Mouse (Mus musculus): Measurements from ENCODE around the gene Kmt2b.

DNA sequence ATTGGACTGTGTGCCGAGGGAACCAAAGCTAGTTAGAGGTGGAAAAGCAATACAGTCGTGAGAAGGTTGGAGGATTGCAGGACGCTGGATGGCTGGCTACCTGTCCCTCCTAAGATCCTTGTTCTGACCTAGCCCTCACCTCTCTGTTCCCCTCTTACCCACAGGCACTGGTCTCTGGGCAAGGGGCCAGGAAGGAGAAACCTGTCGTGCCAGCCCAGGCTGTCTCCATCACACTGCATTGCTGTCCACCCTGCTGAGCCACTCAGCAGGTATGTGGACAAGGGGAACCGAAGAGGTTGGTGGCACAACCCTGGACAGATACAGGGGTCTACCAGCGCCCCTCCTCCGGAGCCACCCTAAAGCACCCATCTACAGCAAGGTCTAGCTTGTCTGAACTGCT is 12.1 kb upstream of the Kmt2b start:
- no peak for TF ChIP-seq CTCF (IDR thresholded peaks at IDR 0.05)
- TF ChIP-seq POLR2A (IDR thresholded peaks at IDR 0.05; ENCODE audit: insufficient read depth, low read depth, low read length), result no peak

All from heart, adult 2 months (tissue).